Mouse (Mus musculus): ENCODE results near the gene Ier5.
A peak's percentile ranks its signal among the peaks of the same experiment; 100 is the strongest.

The Ier5 gene

DNA sequence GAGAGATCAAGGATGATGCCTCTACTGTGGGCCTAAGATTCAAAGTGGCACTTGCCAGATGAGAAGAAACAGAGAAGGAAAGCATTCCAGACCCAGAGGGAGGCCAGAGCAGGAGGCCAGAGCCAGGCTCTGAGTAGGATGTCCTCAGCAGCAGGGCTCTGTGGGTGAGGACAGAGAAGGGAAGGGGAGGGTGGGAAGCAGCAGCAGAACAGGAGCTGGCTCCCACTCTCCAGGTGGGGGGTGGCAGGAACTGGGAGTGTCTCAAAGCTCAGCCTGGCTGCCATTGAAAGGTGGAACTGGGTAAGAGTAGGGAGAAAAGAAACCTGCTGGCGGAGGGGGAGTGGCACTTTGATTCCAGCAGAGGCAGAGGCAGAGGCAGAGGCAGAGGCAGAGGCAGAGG is 46.1 kb downstream of the Ier5 start:
- DNase-seq (ENCODE audit: low spot score) = no peak

DNA sequence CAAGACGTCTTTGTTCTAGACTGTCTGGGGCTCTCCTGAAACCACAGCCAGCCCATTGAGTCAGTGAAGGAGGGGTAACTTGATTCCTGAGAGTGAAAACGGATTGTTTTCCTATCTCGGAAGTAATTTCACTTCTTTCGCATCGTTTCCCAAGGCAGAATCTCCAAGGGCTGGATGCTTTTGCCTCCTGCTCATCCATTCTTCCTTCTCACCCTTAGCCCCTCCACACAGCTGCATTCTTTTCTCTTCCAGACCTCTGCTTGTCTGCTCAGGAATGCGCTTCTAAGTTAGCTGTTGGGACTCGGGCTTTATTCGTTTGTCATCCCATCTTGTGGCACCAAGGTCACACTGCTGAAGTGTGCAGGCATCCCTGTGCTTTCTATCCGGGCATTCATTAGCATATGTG is 46.7 kb downstream of the Ier5 start:
- no peak for DNase-seq (ENCODE audit: low spot score)

DNA sequence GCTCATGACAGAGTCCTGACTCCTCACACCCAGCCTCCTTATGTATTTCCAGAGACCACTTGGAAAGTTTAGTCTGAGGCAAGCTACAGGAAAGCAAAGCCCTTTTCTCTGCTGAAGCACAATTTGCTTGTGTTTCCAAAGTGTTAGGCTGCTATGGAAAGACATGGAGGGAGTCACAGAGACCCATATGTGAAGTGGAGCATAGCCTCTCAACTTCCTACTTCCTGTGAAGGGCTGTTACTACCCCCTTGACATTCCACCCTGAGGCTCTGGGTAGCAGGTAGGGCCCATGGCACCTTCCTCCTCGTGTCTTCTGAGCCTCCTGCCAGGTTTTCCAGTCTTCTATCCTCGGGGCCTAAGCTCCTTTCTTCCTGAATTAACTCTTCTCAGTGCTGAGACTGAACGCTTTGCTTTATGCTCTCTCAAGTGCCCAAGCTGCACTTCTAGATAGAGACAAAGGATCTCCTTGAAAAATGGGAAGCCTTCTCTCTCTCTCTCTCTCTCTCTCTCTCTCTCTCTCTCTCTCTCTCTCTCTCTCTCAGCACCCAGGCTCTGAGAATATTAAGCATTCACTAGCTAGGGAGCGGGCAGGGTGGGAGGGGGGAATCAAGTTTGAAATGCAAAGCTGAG is 47.2 kb downstream of the Ier5 start:
- DNase-seq (ENCODE audit: low spot score) = no peak

DNA sequence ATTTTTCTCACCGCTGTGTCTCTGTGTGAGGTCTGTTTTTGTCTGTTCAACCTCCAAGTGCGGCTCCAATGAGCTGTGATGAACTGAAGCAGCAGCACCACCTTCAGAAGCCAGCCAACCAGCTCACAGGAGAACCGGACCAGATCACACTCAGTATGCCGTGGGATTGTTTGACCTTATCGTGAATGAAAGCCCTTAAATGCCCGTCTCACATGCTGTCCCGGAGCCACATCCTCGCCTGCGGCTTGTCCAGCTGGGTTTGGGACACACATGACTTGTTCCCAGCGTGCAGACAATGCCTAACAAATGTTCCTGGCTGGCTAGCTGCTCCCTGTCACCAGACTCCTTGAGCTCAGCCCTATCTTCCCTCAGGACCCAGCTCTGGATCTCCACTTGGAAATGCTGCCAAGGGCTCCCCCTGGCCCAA is 47.7 kb downstream of the Ier5 start:
- DNase-seq (ENCODE audit: low spot score) = no peak

DNA sequence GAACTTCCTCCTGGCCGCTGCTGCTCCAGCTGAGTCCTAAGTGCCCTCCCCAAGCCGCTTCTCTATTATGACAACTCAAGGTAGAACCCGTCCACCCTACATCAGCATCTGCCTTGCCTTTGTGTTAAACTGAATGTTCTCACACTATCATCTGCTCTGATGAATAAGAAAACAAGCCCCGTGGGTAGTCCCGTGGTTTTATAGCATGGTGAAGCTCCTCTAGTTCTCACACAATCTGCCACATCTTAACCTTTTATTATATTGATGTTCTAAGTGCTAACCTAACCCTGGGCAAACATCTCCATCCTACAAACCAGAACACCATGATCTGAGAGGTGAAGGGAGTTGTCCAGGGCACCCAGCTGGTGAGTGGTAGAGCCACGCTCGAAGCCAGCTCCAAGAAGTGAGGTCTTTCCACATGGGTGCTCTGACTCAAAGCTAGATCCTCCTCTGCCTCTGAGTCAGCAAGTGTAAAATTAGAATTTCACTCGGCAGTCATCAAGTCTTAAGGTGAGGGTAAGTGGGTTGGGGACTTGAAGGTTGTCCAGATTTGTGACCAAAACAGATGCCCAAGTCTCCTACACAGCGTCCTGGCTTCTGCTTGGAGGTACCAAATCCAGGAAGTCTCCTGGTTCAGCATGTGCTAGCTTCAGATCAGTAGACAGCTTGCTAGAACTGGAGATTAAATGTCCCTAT is 48.4 kb downstream of the Ier5 start:
- DNase-seq (ENCODE audit: low spot score) = no peak

DNA sequence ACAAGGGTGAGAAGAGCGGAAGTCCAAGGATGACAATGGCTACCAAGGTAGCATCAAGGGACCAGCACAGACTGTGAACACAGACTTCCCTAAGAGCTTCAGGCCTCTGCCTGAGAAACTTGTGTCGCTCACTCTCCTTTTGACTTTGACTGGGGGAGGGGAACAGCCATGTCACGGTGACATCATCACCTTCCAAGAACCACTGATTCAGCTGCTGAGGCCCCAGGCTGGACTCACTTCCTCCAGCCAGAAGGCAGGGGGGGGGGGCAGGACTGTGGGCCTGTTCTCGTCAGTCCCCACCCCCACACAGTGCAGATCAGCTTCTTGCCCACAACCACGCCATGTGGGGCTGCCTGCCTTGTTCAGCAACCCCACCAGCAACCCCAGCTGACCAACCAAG is 49.3 kb downstream of the Ier5 start:
- DNase-seq (ENCODE audit: low spot score) = peak; percentile 82

DNA sequence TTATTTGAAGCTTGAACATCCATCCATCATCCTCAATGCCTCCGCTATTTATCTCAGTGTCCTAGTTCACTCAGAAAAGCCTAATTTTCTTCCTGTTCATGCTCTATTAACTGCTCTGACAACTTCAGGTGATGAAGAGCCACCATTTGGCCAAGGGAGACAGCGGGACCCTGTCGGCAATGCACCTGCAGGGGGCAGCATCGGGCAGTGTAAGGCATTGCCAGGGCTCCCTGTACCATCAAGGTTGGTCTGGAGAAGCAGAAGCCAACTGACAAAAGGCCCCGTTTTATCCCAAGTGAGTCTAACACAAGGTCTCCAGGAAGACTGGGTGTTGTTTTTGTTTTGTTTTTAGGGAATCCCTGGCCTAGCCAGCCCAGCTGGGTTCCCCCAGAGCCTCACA is 50.5 kb downstream of the Ier5 start:
- peak; percentile 93 for DNase-seq (ENCODE audit: low spot score)

Measured in lung, postnatal 25 days (tissue).